Mouse (Mus musculus) left cerebral cortex, postnatal 4 days (tissue): Measurements from ENCODE around the gene Srxn1. TPM values are rescaled to one million over a fixed set of nuclear protein-coding genes. Genes with fewer than 3 reads are reported as not detected.
"Not testable (repeated sequence)": the region's sequence is repeated elsewhere in the genome, so short reads cannot be mapped to it uniquely, and the experiment has no call there.

ENCODE experiments used
- DNase-seq: peaks from one replicate; pipeline ENCODE4 v3.0.0-alpha.2; 2022
- intact Hi-C: fragments of 180-260 bp; cut with DNase I; formaldehyde crosslinking; loops from one replicate; pipeline ENCODE4 v1.15.1; 2025
- total RNA-seq, 2 experiments: library from RNA; stranded (reverse); gene quantifications; 2 replicates each; pipeline ENCODE4 v1.2.3; 2021

The Srxn1 gene
- 10 to 100 TPM; 17.7 to 18.8 TPM for total RNA-seq

GRCm38 (mm10) chr2:152105318-152106224 is at the start of gene Srxn1:
Srxn1 (plus strand) TSS chr2:152105516.
- DNase-seq, result peak; percentile 83
- intact Hi-C loops, result no loop called here

GRCm38 (mm10) chr2:152056368-152057251 is 48.7 kb upstream of the Srxn1 start:
- peak; percentile 96 for DNase-seq
- intact Hi-C loops, result no loop called here

GRCm38 (mm10) chr2:152057252-152057563 is 48.1 kb upstream of the Srxn1 start:
- intact Hi-C loops, result no loop called here
- DNase-seq, result peak; percentile 45

- intact Hi-C loops, DNase-seq: not testable (repeated sequence)
Observed at GRCm38 (mm10) chr2:152062817-152063216, 42.5 kb upstream of the Srxn1 start.

GRCm38 (mm10) chr2:152068660-152069433 is 36.5 kb upstream of the Srxn1 start:
- DNase-seq, result no peak
- intact Hi-C loops, result no loop called here

GRCm38 (mm10) chr2:152069434-152069786 is 35.9 kb upstream of the Srxn1 start:
- no peak for DNase-seq
- intact Hi-C loops, result no loop called here

GRCm38 (mm10) chr2:152069941-152070340 is 35.4 kb upstream of the Srxn1 start:
- DNase-seq, result no peak
- intact Hi-C loops, result no loop called here

- no peak for DNase-seq
- intact Hi-C loops, result no loop called here
Observed at GRCm38 (mm10) chr2:152074521-152074920, 30.8 kb upstream of the Srxn1 start.

GRCm38 (mm10) chr2:152075294-152075889 is 29.9 kb upstream of the Srxn1 start:
- intact Hi-C loops, result no loop called here
- no peak for DNase-seq

- no peak for DNase-seq
- intact Hi-C loops, result no loop called here
Observed at GRCm38 (mm10) chr2:152077337-152077736, 28.0 kb upstream of the Srxn1 start.

GRCm38 (mm10) chr2:152080685-152081541 is 24.4 kb upstream of the Srxn1 start, which contains the start of gene Scrt2:
Scrt2 (plus strand) TSS chr2:152081529.
- DNase-seq, result peak; percentile 73
- intact Hi-C loops, result loop anchor here (5.0 kb wide), 2 partner anchors 44 to 329 kb away; no protein-coding TSS in a partner anchor

GRCm38 (mm10) chr2:152081641-152082448 is 23.5 kb upstream of the Srxn1 start:
- intact Hi-C loops, result loop anchor here (5.0 kb wide), 2 partner anchors 45 to 330 kb away; no protein-coding TSS in a partner anchor
- peak; percentile 75 for DNase-seq

- intact Hi-C loops, result loop anchor here (5.0 kb wide), 2 partner anchors 45 to 330 kb away; no protein-coding TSS in a partner anchor
- DNase-seq, result no peak
Observed at GRCm38 (mm10) chr2:152082456-152083285, 22.6 kb upstream of the Srxn1 start.

- no peak for DNase-seq
- intact Hi-C loops, result loop anchor here (5.0 kb wide), 2 partner anchors 46 to 331 kb away; no protein-coding TSS in a partner anchor
Observed at GRCm38 (mm10) chr2:152083411-152083810, 21.9 kb upstream of the Srxn1 start.

- intact Hi-C loops, result loop anchor here (5.0 kb wide), 2 partner anchors 47 to 332 kb away; no protein-coding TSS in a partner anchor
- DNase-seq, result no peak
Observed at GRCm38 (mm10) chr2:152084298-152084697, 21.0 kb upstream of the Srxn1 start.

GRCm38 (mm10) chr2:152085414-152085813 is 19.9 kb upstream of the Srxn1 start:
- DNase-seq, result no peak
- intact Hi-C loops, result no loop called here

- no peak for DNase-seq
Observed at GRCm38 (mm10) chr2:152086451-152086850, 18.9 kb upstream of the Srxn1 start.

More at GRCm38 (mm10) chr2:152086451-152086850, 18.9 kb upstream of the Srxn1 start:
- intact Hi-C loops, result no loop called here
